Mouse (Mus musculus) heart, embryonic 11.5 days (tissue): ENCODE results near the gene Cyth1. TPM values are rescaled to one million over a fixed set of nuclear protein-coding genes. Genes with fewer than 3 reads are reported as not detected.

ENCODE experiments used
- ATAC-seq: fragments of 200-750 bp; cut with Nextera tagmentation; replicated peaks from 2 replicates; pipeline ENCODE4 v1.8.0; 2017; ENCODE audit warnings: moderate library complexity; ENCODE audit not compliant: insufficient number of reproducible peaks, low FRiP score, low TSS enrichment
- H3K27ac ChIP-seq: fragments of 300-500 bp; sonication (generic); 2 replicates; pipeline ENCODE4 v1.5.1; 2014; ENCODE audit warnings: mild to moderate bottlenecking, low read depth, low read length
- H3K27me3 ChIP-seq: fragments of 300-500 bp; sonication (generic); 2 replicates; pipeline ENCODE4 v1.6.1; 2014; ENCODE audit warnings: mild to moderate bottlenecking, low read length, mixed read lengths; ENCODE audit not compliant: control insufficient read depth, insufficient read depth
- H3K36me3 ChIP-seq: fragments of 300-500 bp; sonication (generic); 2 replicates; pipeline ENCODE4 v1.6.1; 2014; ENCODE audit warnings: mild to moderate bottlenecking, low read length, moderate library complexity, mixed read lengths; ENCODE audit not compliant: control insufficient read depth, insufficient read depth
- H3K4me1 ChIP-seq: fragments of 300-500 bp; sonication (generic); 2 replicates; pipeline ENCODE4 v1.6.1; 2014; ENCODE audit warnings: low read length; ENCODE audit not compliant: control insufficient read depth, insufficient read depth
- H3K4me2 ChIP-seq: fragments of 300-500 bp; sonication (generic); 2 replicates; pipeline ENCODE4 v1.6.1; 2014; ENCODE audit warnings: mild to moderate bottlenecking, moderate library complexity
- H3K4me3 ChIP-seq: fragments of 300-500 bp; sonication (generic); 2 replicates; pipeline ENCODE4 v1.5.1; 2014; ENCODE audit warnings: low read depth, low read length
- H3K9ac ChIP-seq: fragments of 300-500 bp; sonication (generic); 2 replicates; pipeline ENCODE4 v1.6.1; 2014; ENCODE audit warnings: mild to moderate bottlenecking, low read depth, low read length, moderate library complexity
- H3K9me3 ChIP-seq: fragments of 300-500 bp; sonication (generic); replicated peaks from 2 replicates; pipeline ENCODE4 v1.6.1; 2016; ENCODE audit warnings: low read length; ENCODE audit not compliant: control insufficient read depth
- WGBS: fragments of 180-500 bp; shearing (Covaris S2); extraction: QIAGEN DNeasy Blood & Tissue Kit; methylation state at CpG from one replicate; pipeline ENCODE4 v1.1.7; 2014; ENCODE audit not compliant: insufficient replicate concordance; 5-methylcytosine and 5-hydroxymethylcytosine counted together
- polyA plus RNA-seq: library from polyadenylated mRNA; unstranded; fragments of >200 nt; fragmentation: Nextera tagmentation; extraction: Ambion mirVana; gene quantifications from 2 replicates; pipeline ENCODE4 v1.2.1, GENCODE M21; 2014

Cyth1 gene
- polyA plus RNA-seq, 1 experiment from 2014 or later: 10.6 TPM

GRCm38 (mm10) chr11:118286434-118286833 lies 38.0 kb upstream of the Cyth1 start:
- ATAC-seq: no peak
- H3K4me3 ChIP-seq: no peak overlapping the region
- no peak overlapping the region for H3K9ac ChIP-seq
- no peaks in the 10 kb centered on the region for H3K27me3 ChIP-seq
- no peak overlapping the region for H3K27ac ChIP-seq
- H3K9me3 ChIP-seq: no peaks in the 10 kb centered on the region
- peaks cover 11% of the 10 kb centered on the region for H3K4me1 ChIP-seq
- H3K4me2 ChIP-seq: no peak overlapping the region
- H3K36me3 ChIP-seq: peaks cover 41% of the 10 kb centered on the region
- 90% methylated on average over 9 of the region's 9 CpGs for WGBS

- no peak for ATAC-seq
- peaks cover 42% of the 10 kb centered on the region for H3K36me3 ChIP-seq
- H3K27ac ChIP-seq: no peak overlapping the region
- no peak overlapping the region for H3K4me2 ChIP-seq
- H3K4me1 ChIP-seq: peaks cover 11% of the 10 kb centered on the region
- no peak overlapping the region for H3K9ac ChIP-seq
- no peaks in the 10 kb centered on the region for H3K27me3 ChIP-seq
- 84% methylated on average over 13 of the region's 13 CpGs for WGBS
- H3K4me3 ChIP-seq: no peak overlapping the region
- no peaks in the 10 kb centered on the region for H3K9me3 ChIP-seq
Observed at GRCm38 (mm10) chr11:118285791-118286190, 37.4 kb upstream of the Cyth1 start.

GRCm38 (mm10) chr11:118280218-118280617 lies 31.8 kb upstream of the Cyth1 start:
- H3K36me3 ChIP-seq: peaks cover 61% of the 10 kb centered on the region
- no peaks in the 10 kb centered on the region for H3K27me3 ChIP-seq
- no peak for ATAC-seq
- H3K4me1 ChIP-seq: no peaks in the 10 kb centered on the region
- no peak overlapping the region for H3K4me3 ChIP-seq
- 94% methylated on average over 3 of the region's 3 CpGs for WGBS
- no peak overlapping the region for H3K27ac ChIP-seq
- H3K4me2 ChIP-seq: no peak overlapping the region
- no peak overlapping the region for H3K9ac ChIP-seq
- no peaks in the 10 kb centered on the region for H3K9me3 ChIP-seq

DNA sequence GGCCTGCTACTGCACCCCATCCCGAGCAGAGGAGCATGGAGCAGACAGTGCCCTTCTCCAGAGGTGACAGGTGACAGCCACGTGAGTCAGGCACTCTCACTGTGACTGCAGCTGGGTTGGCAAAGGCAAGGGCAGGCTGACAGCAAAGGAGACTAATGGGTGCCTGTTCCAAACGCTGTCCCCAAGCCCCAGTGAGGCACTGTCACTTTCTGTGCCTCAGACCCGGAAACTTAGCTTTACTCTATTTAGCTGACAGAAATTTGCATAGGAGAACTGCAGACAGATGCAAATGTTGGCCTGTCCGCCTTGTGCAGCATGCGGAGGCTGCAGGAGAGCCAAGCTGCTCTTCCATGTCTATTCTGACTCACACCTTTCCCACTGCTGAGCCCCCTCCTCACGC lies 27.9 kb upstream of the Cyth1 start:
- Histone ChIP-seq H3K4me2 (no peak overlapping the region), H3K36me3 (peaks cover 56% of the 10 kb centered on the region), H3K9me3 (no peaks in the 10 kb centered on the region), H3K27ac (no peak overlapping the region), H3K9ac (no peak overlapping the region), H3K4me1 (no peaks in the 10 kb centered on the region), H3K4me3 (no peak overlapping the region), H3K27me3 (no peaks in the 10 kb centered on the region)
- WGBS: 81% methylated on average over 7 of the region's 7 CpGs
- no peak for ATAC-seq

DNA sequence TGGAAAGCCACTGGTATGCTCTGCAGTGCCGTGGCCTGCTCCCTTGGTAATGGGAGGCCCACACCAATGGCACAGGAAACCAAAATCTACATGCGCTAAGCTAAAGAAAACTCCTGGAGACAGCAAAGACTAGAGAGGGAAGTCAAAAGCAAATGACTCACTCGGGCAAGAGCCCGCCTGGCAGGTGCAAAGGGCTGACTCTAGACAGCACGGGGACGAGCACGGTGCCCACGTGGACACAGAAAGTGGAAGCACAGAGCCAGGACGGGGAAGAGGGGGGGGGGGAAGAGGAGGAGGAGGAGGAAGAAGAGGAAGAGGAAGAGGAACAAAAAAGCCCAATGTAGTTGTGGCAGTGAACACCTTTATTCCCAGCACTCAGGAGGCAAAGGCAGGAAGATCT lies 26.7 kb upstream of the Cyth1 start:
- H3K27me3 ChIP-seq: no peaks in the 10 kb centered on the region
- no peaks in the 10 kb centered on the region for H3K4me1 ChIP-seq
- H3K36me3 ChIP-seq: peaks cover 60% of the 10 kb centered on the region
- no peak overlapping the region for H3K4me2 ChIP-seq
- H3K4me3 ChIP-seq: no peak overlapping the region
- H3K27ac ChIP-seq: no peak overlapping the region
- no peaks in the 10 kb centered on the region for H3K9me3 ChIP-seq
- H3K9ac ChIP-seq: no peak overlapping the region
- WGBS: 96% methylated on average over 9 of the region's 9 CpGs
- ATAC-seq: no peak

GRCm38 (mm10) chr11:118269827-118270226 lies 21.4 kb upstream of the Cyth1 start:
- peaks cover 52% of the 10 kb centered on the region for H3K36me3 ChIP-seq

GRCm38 (mm10) chr11:118266666-118267046 lies 18.3 kb upstream of the Cyth1 start:
- Histone ChIP-seq H3K27ac (no peak overlapping the region), H3K9ac (no peak overlapping the region), H3K9me3 (no peaks in the 10 kb centered on the region), H3K4me1 (no peaks in the 10 kb centered on the region), H3K4me2 (no peak overlapping the region), H3K4me3 (no peak overlapping the region), H3K27me3 (no peaks in the 10 kb centered on the region), H3K36me3 (peaks cover 49% of the 10 kb centered on the region)
- 89% methylated on average over 7 of the region's 7 CpGs for WGBS
- ATAC-seq: no peak

More at GRCm38 (mm10) chr11:118269827-118270226, 21.4 kb upstream of the Cyth1 start:
- Histone ChIP-seq H3K4me2 (no peak overlapping the region), H3K4me1 (no peaks in the 10 kb centered on the region), H3K4me3 (no peak overlapping the region), H3K9ac (no peak overlapping the region), H3K27me3 (no peaks in the 10 kb centered on the region), H3K27ac (no peak overlapping the region), H3K9me3 (no peaks in the 10 kb centered on the region)
- ATAC-seq: no peak
- 88% methylated on average over 3 of the region's 3 CpGs for WGBS

GRCm38 (mm10) chr11:118266044-118266665 lies 17.8 kb upstream of the Cyth1 start:
- H3K27me3 ChIP-seq: no peaks in the 10 kb centered on the region
- no peak overlapping the region for H3K4me3 ChIP-seq
- no peaks in the 10 kb centered on the region for H3K9me3 ChIP-seq
- ATAC-seq: no peak
- no peaks in the 10 kb centered on the region for H3K4me1 ChIP-seq
- 91% methylated on average over 10 of the region's 10 CpGs for WGBS
- no peak overlapping the region for H3K4me2 ChIP-seq
- H3K36me3 ChIP-seq: peaks cover 50% of the 10 kb centered on the region
- no peak overlapping the region for H3K9ac ChIP-seq
- H3K27ac ChIP-seq: no peak overlapping the region

DNA sequence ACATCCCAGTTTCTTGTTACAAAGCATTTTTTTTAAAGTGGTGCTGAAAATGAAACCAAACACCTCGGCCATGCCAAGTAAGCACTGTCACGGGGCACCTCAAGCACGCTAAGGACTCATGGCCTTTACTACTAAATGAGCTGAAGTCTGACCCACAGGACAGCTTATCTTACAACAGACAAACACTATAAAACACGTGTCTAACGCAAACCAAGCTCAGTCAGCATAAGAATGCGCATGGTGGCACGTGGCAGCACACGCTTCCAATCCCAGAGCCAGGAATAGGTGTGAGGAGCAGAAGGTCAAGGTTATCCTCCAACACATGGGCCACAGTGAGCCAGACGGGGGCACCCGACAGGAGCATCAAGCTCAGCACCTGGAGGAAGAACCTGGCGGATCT lies 17.2 kb upstream of the Cyth1 start:
- no peak overlapping the region for H3K4me2 ChIP-seq
- ATAC-seq: no peak
- no peak overlapping the region for H3K27ac ChIP-seq
- H3K4me3 ChIP-seq: no peak overlapping the region
- no peak overlapping the region for H3K9ac ChIP-seq
- no peaks in the 10 kb centered on the region for H3K9me3 ChIP-seq
- no peaks in the 10 kb centered on the region for H3K4me1 ChIP-seq
- H3K27me3 ChIP-seq: no peaks in the 10 kb centered on the region
- WGBS: 86% methylated on average over 11 of the region's 11 CpGs
- H3K36me3 ChIP-seq: peaks cover 51% of the 10 kb centered on the region
